In genomic region chr16:59073520-59073919, GRCm38 (mm10) we compare ENCODE assay signal across 39 mouse cellular contexts. TPM values are rescaled to one million over a fixed set of nuclear protein-coding genes. Genes with fewer than 3 reads are reported as not detected.
"Had no signal": no experiment of that assay in that cellular context is flagged by ENCODE, and none has a peak within 500 bp of the region (broad histone marks: within the 10 kb centered on the region; RNA-seq: fewer than 3 reads in every experiment).

No protein-coding gene starts in this region.

- DNase-seq: left cerebral cortex, postnatal 4 days; liver; liver, embryonic 13.5 days; liver, postnatal 0 days; lung, adult 18-20 months; lung, adult 2 months; lung, embryonic 14.5 days; lung, postnatal 10 days; lung, postnatal 14 days; lung, postnatal 36 days; lung, postnatal 4 days; midbrain, embryonic 14.5 days had no signal

- ATAC-seq: liver, embryonic 12.5 days; liver, postnatal 0 days; lung, postnatal 0 days; midbrain, embryonic 13.5 days; midbrain, embryonic 15.5 days; midbrain, embryonic 16.5 days had no signal

- H3K4me3 ChIP-seq: limb, embryonic 10.5 days; limb, embryonic 12.5 days; limb, embryonic 13.5 days; limb, embryonic 15.5 days; liver, embryonic 12.5 days; liver, embryonic 13.5 days; liver, embryonic 15.5 days; lung, embryonic 15.5 days; megakaryocyte, embryonic 14.5 days; midbrain, embryonic 10.5 days; midbrain, embryonic 12.5 days; midbrain, embryonic 13.5 days; midbrain, embryonic 15.5 days; myocyte; neural tube, embryonic 12.5 days had no signal

- H3K4me2 ChIP-seq: limb, embryonic 12.5 days; limb, embryonic 13.5 days; limb, embryonic 15.5 days; liver, embryonic 11.5 days; liver, embryonic 12.5 days; liver, embryonic 13.5 days; liver, embryonic 15.5 days; lung, embryonic 14.5 days; lung, embryonic 15.5 days; midbrain, embryonic 11.5 days; midbrain, embryonic 12.5 days; midbrain, embryonic 13.5 days; midbrain, embryonic 15.5 days; neural tube, embryonic 12.5 days had no signal

- H3K4me1 ChIP-seq: limb, embryonic 10.5 days; limb, embryonic 12.5 days; limb, embryonic 13.5 days; limb, embryonic 15.5 days; liver, embryonic 12.5 days; liver, embryonic 13.5 days; liver, embryonic 15.5 days; lung, embryonic 15.5 days; megakaryocyte, embryonic 14.5 days; midbrain, embryonic 10.5 days; midbrain, embryonic 12.5 days; midbrain, embryonic 13.5 days; midbrain, embryonic 15.5 days; neural tube, embryonic 12.5 days had no signal

- H3K36me3 ChIP-seq: limb, embryonic 10.5 days; limb, embryonic 12.5 days; limb, embryonic 13.5 days; limb, embryonic 15.5 days; liver, embryonic 12.5 days; liver, embryonic 13.5 days; liver, embryonic 15.5 days; lung, embryonic 15.5 days; midbrain, embryonic 10.5 days; midbrain, embryonic 12.5 days; midbrain, embryonic 13.5 days; midbrain, embryonic 15.5 days; neural tube, embryonic 12.5 days had no signal

- H3K27ac ChIP-seq: limb, embryonic 10.5 days; limb, embryonic 12.5 days; limb, embryonic 13.5 days; limb, embryonic 15.5 days; liver, embryonic 12.5 days; liver, embryonic 13.5 days; liver, embryonic 14.5 days; liver, embryonic 15.5 days; lung, embryonic 15.5 days; macrophage; midbrain, embryonic 10.5 days; midbrain, embryonic 12.5 days; midbrain, embryonic 13.5 days; midbrain, embryonic 15.5 days; neural tube, embryonic 12.5 days had no signal

- H3K27me3 ChIP-seq: limb, embryonic 12.5 days; limb, embryonic 13.5 days; limb, embryonic 15.5 days; liver, embryonic 12.5 days; liver, embryonic 13.5 days; liver, embryonic 15.5 days; lung, embryonic 15.5 days; megakaryocyte, embryonic 14.5 days; midbrain, embryonic 12.5 days; midbrain, embryonic 13.5 days; midbrain, embryonic 15.5 days; neural tube, embryonic 12.5 days had no signal

- H3K9ac ChIP-seq: limb, embryonic 12.5 days; limb, embryonic 13.5 days; limb, embryonic 15.5 days; liver, embryonic 12.5 days; liver, embryonic 13.5 days; liver, embryonic 14.5 days; liver, embryonic 15.5 days; liver, postnatal 0 days; lung, embryonic 14.5 days; lung, embryonic 15.5 days; midbrain, embryonic 12.5 days; midbrain, embryonic 13.5 days; midbrain, embryonic 15.5 days; neural tube, embryonic 12.5 days had no signal

- H3K9me3 ChIP-seq: limb, embryonic 10.5 days; limb, embryonic 12.5 days; limb, embryonic 13.5 days; limb, embryonic 15.5 days; liver, embryonic 12.5 days; liver, embryonic 13.5 days; liver, embryonic 15.5 days; lung, embryonic 15.5 days; megakaryocyte, embryonic 14.5 days; midbrain, embryonic 10.5 days; midbrain, embryonic 12.5 days; midbrain, embryonic 13.5 days; midbrain, embryonic 15.5 days; neural tube, embryonic 12.5 days had no signal

RNA-seq across cellular contexts. Expression of gene Olfr190, which starts 4.3 kb away (rescaled TPM):
- polyA plus RNA-seq: limb, embryonic 10.5 days; limb, embryonic 11.5 days; limb, embryonic 12.5 days; limb, embryonic 13.5 days; limb, embryonic 14.5 days; limb, embryonic 15.5 days; liver, adult 2 months; liver, embryonic 11.5 days; liver, embryonic 12.5 days; liver, embryonic 13.5 days; liver, embryonic 14.5 days; liver, embryonic 15.5 days; liver, embryonic 16.5 days; liver, postnatal 0 days; lung, adult 2 months; lung, embryonic 14.5 days; lung, embryonic 15.5 days; lung, embryonic 16.5 days; lung, postnatal 0 days; macrophage; midbrain, embryonic 10.5 days; midbrain, embryonic 11.5 days; midbrain, embryonic 12.5 days; midbrain, embryonic 13.5 days; midbrain, embryonic 14.5 days; midbrain, embryonic 15.5 days; midbrain, embryonic 16.5 days; midbrain, postnatal 0 days; myocyte; neural tube, embryonic 11.5 days; neural tube, embryonic 12.5 days had no signal

RNA-seq across cellular contexts. Expression of gene Olfr191, which starts 16.1 kb away (rescaled TPM):
- polyA plus RNA-seq: limb, embryonic 10.5 days; limb, embryonic 11.5 days; limb, embryonic 12.5 days; limb, embryonic 13.5 days; limb, embryonic 14.5 days; limb, embryonic 15.5 days; liver, adult 2 months; liver, embryonic 11.5 days; liver, embryonic 12.5 days; liver, embryonic 13.5 days; liver, embryonic 14.5 days; liver, embryonic 15.5 days; liver, embryonic 16.5 days; liver, postnatal 0 days; lung, adult 2 months; lung, embryonic 14.5 days; lung, embryonic 15.5 days; lung, embryonic 16.5 days; lung, postnatal 0 days; macrophage; midbrain, embryonic 10.5 days; midbrain, embryonic 11.5 days; midbrain, embryonic 12.5 days; midbrain, embryonic 13.5 days; midbrain, embryonic 14.5 days; midbrain, embryonic 15.5 days; midbrain, embryonic 16.5 days; midbrain, postnatal 0 days; myocyte; neural tube, embryonic 11.5 days; neural tube, embryonic 12.5 days had no signal

RNA-seq across cellular contexts. Expression of gene Olfr187, which starts 34.0 kb away (rescaled TPM):
- polyA plus RNA-seq: limb, embryonic 10.5 days; limb, embryonic 11.5 days; limb, embryonic 12.5 days; limb, embryonic 13.5 days; limb, embryonic 14.5 days; limb, embryonic 15.5 days; liver, adult 2 months; liver, embryonic 11.5 days; liver, embryonic 12.5 days; liver, embryonic 13.5 days; liver, embryonic 14.5 days; liver, embryonic 15.5 days; liver, embryonic 16.5 days; liver, postnatal 0 days; lung, adult 2 months; lung, embryonic 14.5 days; lung, embryonic 15.5 days; lung, embryonic 16.5 days; lung, postnatal 0 days; macrophage; midbrain, embryonic 10.5 days; midbrain, embryonic 11.5 days; midbrain, embryonic 12.5 days; midbrain, embryonic 13.5 days; midbrain, embryonic 14.5 days; midbrain, embryonic 15.5 days; midbrain, embryonic 16.5 days; midbrain, postnatal 0 days; myocyte; neural tube, embryonic 11.5 days; neural tube, embryonic 12.5 days had no signal

RNA-seq across cellular contexts. Expression of gene Olfr193, which starts 38.2 kb away (rescaled TPM):
- polyA plus RNA-seq: limb, embryonic 10.5 days; limb, embryonic 11.5 days; limb, embryonic 12.5 days; limb, embryonic 13.5 days; limb, embryonic 14.5 days; limb, embryonic 15.5 days; liver, adult 2 months; liver, embryonic 11.5 days; liver, embryonic 12.5 days; liver, embryonic 13.5 days; liver, embryonic 14.5 days; liver, embryonic 15.5 days; liver, embryonic 16.5 days; liver, postnatal 0 days; lung, adult 2 months; lung, embryonic 14.5 days; lung, embryonic 15.5 days; lung, embryonic 16.5 days; lung, postnatal 0 days; macrophage; midbrain, embryonic 10.5 days; midbrain, embryonic 11.5 days; midbrain, embryonic 12.5 days; midbrain, embryonic 13.5 days; midbrain, embryonic 14.5 days; midbrain, embryonic 15.5 days; midbrain, embryonic 16.5 days; midbrain, postnatal 0 days; myocyte; neural tube, embryonic 11.5 days; neural tube, embryonic 12.5 days had no signal

RNA-seq across cellular contexts. Expression of gene Olfr186, which starts 43.4 kb away (rescaled TPM):
- polyA plus RNA-seq: limb, embryonic 10.5 days; limb, embryonic 11.5 days; limb, embryonic 12.5 days; limb, embryonic 13.5 days; limb, embryonic 14.5 days; limb, embryonic 15.5 days; liver, adult 2 months; liver, embryonic 11.5 days; liver, embryonic 12.5 days; liver, embryonic 13.5 days; liver, embryonic 14.5 days; liver, embryonic 15.5 days; liver, embryonic 16.5 days; liver, postnatal 0 days; lung, adult 2 months; lung, embryonic 14.5 days; lung, embryonic 15.5 days; lung, embryonic 16.5 days; lung, postnatal 0 days; macrophage; midbrain, embryonic 10.5 days; midbrain, embryonic 11.5 days; midbrain, embryonic 12.5 days; midbrain, embryonic 13.5 days; midbrain, embryonic 14.5 days; midbrain, embryonic 15.5 days; midbrain, embryonic 16.5 days; midbrain, postnatal 0 days; myocyte; neural tube, embryonic 11.5 days; neural tube, embryonic 12.5 days had no signal
